Mouse (Mus musculus) effector memory CD4-positive, alpha-beta T cell, adult 5 months (primary cell): ENCODE measurements around the gene Wnk4. TPM values are rescaled to one million over a fixed set of nuclear protein-coding genes. Genes with fewer than 3 reads are reported as not detected.

Source experiments
- polyA plus RNA-seq: library from polyadenylated mRNA; unstranded; fragments of 100-300 nt; shearing (Covaris generic); gene quantifications from one replicate; pipeline ENCODE4 v1.2.1, GENCODE M21; 2017

Gene Wnk4
- polyA plus RNA-seq = 0.62 TPM

DNA sequence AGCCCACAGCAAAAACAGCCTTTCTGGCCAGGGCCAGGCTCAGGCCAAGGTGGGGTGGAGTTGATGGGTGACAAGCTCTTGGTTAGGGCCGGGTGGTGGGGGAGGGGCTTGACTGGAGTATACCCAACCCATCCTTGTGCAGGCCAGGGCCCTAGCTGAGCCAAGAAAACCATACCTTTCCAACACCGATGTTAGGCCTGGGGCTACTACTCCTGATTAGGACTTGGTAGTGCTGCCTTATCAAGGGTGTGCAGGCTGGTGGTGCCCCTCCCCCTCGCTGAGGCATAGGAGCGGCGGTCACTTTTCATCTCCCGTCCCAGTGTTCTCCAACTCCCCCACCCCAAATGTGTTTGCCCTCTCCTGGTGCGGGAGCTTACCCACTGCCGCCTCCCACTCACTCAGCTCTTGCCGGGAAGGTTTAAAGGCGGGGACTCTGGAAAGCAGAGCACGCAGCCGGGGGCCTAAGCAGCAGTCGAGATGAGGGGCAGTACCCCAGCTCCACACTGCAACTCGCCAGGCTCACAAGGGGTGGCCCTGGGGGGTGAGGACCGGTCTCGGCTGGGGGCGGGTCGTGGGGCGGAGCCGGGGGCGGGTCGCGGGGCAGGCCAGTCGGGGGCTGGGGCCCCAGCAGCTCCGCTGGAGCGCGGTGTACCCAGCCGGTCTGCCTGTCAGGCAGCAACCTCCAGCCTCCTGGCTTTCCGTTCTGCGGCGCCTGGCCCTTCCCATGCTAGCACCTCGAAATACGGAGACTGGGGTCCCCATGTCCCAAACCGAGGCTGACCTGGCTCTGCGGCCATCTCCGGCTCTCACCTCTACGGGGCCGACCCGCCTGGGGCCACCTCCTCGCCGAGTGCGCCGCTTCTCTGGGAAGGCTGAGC, at the start of gene Wnk4:
Gene Wnk4 (plus strand): TSS at position 620 of the 878 bp plus-strand sequence.

GRCm38 (mm10) chr11:101226065-101226701, 34.2 kb upstream of the Wnk4 start, which contains the start of gene Ezh1:
TSS of gene Ezh1 (minus strand) at chr11:101226463.

DNA sequence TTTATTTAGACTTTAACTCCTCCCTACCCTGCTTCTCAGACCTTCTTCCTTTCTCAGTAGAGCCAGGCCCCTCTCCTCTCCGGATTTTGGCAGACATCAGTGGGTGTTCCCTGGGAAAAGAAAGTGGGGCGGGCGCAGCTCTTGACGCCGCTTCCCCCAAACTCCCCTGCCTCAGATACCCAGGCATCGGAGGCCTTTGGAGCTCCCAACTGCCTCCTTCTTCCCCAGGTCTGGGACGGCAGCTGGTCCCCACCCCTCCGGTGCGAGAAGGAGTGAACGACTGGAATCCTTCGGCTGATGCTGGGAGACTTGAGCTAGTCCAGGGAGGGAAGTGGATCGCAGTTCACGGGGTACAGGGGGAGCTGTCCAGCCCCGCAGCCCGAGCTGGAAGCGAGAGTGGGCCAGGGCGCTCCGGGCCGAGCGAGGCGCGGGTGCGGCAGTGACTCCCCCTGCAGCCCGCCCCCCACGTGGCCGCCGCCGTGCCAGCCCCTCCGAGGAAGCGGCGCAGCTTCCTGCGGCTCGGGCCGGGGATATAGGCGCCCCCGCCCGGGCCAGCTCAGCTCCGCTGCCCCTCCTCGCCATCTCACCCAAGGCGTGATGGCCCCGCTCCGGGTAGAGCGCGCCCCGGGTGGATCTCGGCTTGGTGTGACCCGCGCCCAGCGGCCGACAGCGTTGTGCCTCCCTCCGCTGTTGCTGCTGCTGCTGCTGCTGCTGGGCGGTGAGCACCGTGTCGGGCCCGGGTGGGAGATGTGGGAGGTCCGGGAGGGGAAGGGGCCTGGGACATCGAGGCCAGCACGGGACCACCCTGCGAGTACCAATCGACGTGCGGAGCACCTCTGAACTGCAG, 14.3 kb upstream of the Wnk4 start, which contains the start of gene Ramp2:
Gene Ramp2 (plus strand): TSS at position 174 of the 847 bp plus-strand sequence.

GRCm38 (mm10) chr11:101253613-101254389, 6.6 kb upstream of the Wnk4 start, which contains the start of gene Vps25:
TSS of gene Vps25 (plus strand) at chr11:101253707.

GRCm38 (mm10) chr11:101278223-101279192, 18.1 kb downstream of the Wnk4 start, which contains the start of the genes Cntd1 and Coa3:
TSS of gene Cntd1 (plus strand) at chr11:101279012.
TSS of gene Coa3 (minus strand) at chr11:101279114.

GRCm38 (mm10) chr11:101302004-101302798, 41.8 kb downstream of the Wnk4 start, which contains the start of gene Becn1:
TSS of gene Becn1 (minus strand) at chr11:101302286.

GRCm38 (mm10) chr11:101315665-101316500, 55.5 kb downstream of the Wnk4 start, which contains the start of gene Psme3:
TSS of gene Psme3 (plus strand) at chr11:101316213.

DNA sequence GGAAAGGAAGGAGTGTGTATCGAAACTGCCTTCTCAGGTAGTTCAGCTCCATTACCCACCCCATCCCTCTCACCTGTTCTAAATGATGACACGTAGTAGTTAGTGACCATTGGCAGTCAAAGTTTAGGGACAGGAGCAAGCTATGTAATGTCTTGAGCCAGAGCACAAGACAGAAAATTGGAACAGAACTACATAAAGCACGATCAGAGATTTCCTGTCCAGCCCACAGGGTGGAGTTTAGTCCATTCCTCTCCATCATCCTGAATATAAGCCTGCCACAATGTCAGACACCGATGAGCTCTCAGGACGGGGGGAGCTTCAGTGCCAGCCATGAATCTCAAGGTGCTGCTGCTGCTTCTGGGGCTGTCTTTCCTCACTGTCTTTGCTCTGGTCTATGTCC, 64.4 kb downstream of the Wnk4 start, which contains the start of gene Aoc2:
Gene Aoc2 (plus strand): TSS at position 301 of the 400 bp plus-strand sequence.

Other genes starting within 250 kb of the Wnk4 start
- 7.1 TPM for gene Naglu, start 190.6 kb upstream of the Wnk4 start, polyA plus RNA-seq
- gene Hsd17b1, start 182.2 kb upstream of the Wnk4 start, polyA plus RNA-seq = not detected
- gene Coasy, start 178.0 kb upstream of the Wnk4 start, polyA plus RNA-seq = 7.8 TPM
- 56.1 TPM for gene Mlx, start 173.3 kb upstream of the Wnk4 start, polyA plus RNA-seq
- gene Psmc3ip, start 165.1 kb upstream of the Wnk4 start, polyA plus RNA-seq = 4.1 TPM
- 58.4 TPM for gene Retreg3, start 140.7 kb upstream of the Wnk4 start, polyA plus RNA-seq
- 12.5 TPM for gene Tubg1, start 140.6 kb upstream of the Wnk4 start, polyA plus RNA-seq
- 1.1 TPM for gene Tubg2, start 104.7 kb upstream of the Wnk4 start, polyA plus RNA-seq
- 0.21 TPM for gene Cntnap1, start 90.0 kb upstream of the Wnk4 start, polyA plus RNA-seq
- gene Plekhh3, start 89.2 kb upstream of the Wnk4 start, polyA plus RNA-seq = 0.15 TPM
- gene Ccr10, start 85.1 kb upstream of the Wnk4 start, polyA plus RNA-seq = 0.94 TPM
- gene Ezh1, start 34.1 kb upstream of the Wnk4 start, polyA plus RNA-seq = 82.5 TPM
- not detected for gene Ramp2, start 14.5 kb upstream of the Wnk4 start, polyA plus RNA-seq
- 78.1 TPM for gene Vps25, start 6.9 kb upstream of the Wnk4 start, polyA plus RNA-seq
- gene Cntd1, start 18.4 kb downstream of the Wnk4 start, polyA plus RNA-seq = not detected
- 41.6 TPM for gene Coa3, start 18.5 kb downstream of the Wnk4 start, polyA plus RNA-seq
- gene Becn1, start 41.7 kb downstream of the Wnk4 start, polyA plus RNA-seq = 194 TPM
- gene Psme3, start 55.6 kb downstream of the Wnk4 start, polyA plus RNA-seq = 157 TPM
- 3.6 TPM for gene Aoc2, start 64.5 kb downstream of the Wnk4 start, polyA plus RNA-seq
- not detected for gene Aoc3, start 70.0 kb downstream of the Wnk4 start, polyA plus RNA-seq
- gene G6pc, start 107.0 kb downstream of the Wnk4 start, polyA plus RNA-seq = not detected
- 28.2 TPM for gene Aarsd1, start 157.0 kb downstream of the Wnk4 start, polyA plus RNA-seq
- 1.2 TPM for gene Gm27029, start 164.2 kb downstream of the Wnk4 start, polyA plus RNA-seq
- 29.7 TPM for gene Rundc1, start 164.5 kb downstream of the Wnk4 start, polyA plus RNA-seq
- gene Ptges3l, start 164.8 kb downstream of the Wnk4 start, polyA plus RNA-seq = 4.1 TPM
- gene Rpl27, start 181.7 kb downstream of the Wnk4 start, polyA plus RNA-seq = 282 TPM
- 106 TPM for gene Ifi35, start 187.8 kb downstream of the Wnk4 start, polyA plus RNA-seq
- 0.36 TPM for gene Rnd2, start 204.4 kb downstream of the Wnk4 start, polyA plus RNA-seq
- 0.80 TPM for gene Vat1, start 205.7 kb downstream of the Wnk4 start, polyA plus RNA-seq